Mouse (Mus musculus): ENCODE measurements around the gene Egln3.

DNA sequence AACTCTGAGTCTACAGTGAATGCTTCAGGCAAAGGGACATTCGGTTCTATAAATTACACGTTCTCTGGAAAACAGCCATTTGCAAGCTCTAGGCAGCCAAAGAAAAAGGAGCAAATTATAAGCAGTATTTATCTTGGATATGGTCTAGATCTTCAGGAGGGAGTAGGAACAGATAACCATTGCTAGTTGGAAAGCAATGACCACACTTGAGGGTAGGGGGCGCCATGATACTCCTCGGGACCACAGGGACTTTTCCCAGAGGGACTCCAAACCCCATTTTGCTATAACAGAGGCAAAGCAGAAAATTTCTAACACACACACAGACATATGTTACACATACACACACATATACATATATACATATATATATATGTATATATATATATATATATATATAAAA is 3.5 kb downstream of the Egln3 start:
- peak; percentile 53 for TF ChIP-seq CTCF (IDR thresholded peaks at IDR 0.05; ENCODE audit: low read depth)
- TF ChIP-seq EP300 (IDR thresholded peaks at IDR 0.05; ENCODE audit: low read depth), result no peak
